Mouse (Mus musculus) liver, embryonic 14.5 days (tissue): Measurements from ENCODE around the gene Mrpl37.

Source experiments
- CTCF ChIP-seq: IDR thresholded peaks from 2 replicates; pipeline ENCODE4 v1.5.1; 2016; ENCODE audit warnings: antibody characterized with exemption, low read depth, control low read depth
- EP300 ChIP-seq: IDR thresholded peaks from 2 replicates; pipeline ENCODE4 v1.6.1; 2016; ENCODE audit warnings: antibody characterized with exemption, low read depth

GRCm38 (mm10) chr4:107006229-107006628 is 60.4 kb downstream of the Mrpl37 start:
- TF ChIP-seq CTCF: no peak
- TF ChIP-seq EP300: no peak
